Mouse (Mus musculus) myocyte (in vitro differentiated cells): Measurements from ENCODE around the gene Pate2.

Source experiments
- E2F4 ChIP-seq: IDR thresholded peaks from one replicate; pipeline ENCODE4 v1.6.1; 2011; ENCODE audit warnings: mild to moderate bottlenecking, control low read depth, moderate library complexity; ENCODE audit not compliant: insufficient read depth
- MAX ChIP-seq: IDR thresholded peaks from one replicate; pipeline ENCODE4 v1.6.1; 2011; ENCODE audit warnings: low read depth, mild to moderate bottlenecking, control low read depth
- MYOD1 ChIP-seq, 3 experiments: IDR thresholded peaks; one replicate each; pipeline ENCODE4 v1.6.1; 2011; ENCODE audit warnings: control low read depth in 2 of 3, low read depth in 2 of 3, mild to moderate bottlenecking in 2 of 3, moderate library complexity in 1 of 3; ENCODE audit not compliant: insufficient read length in 2 of 3, control insufficient read depth in 1 of 3
- POLR2A ChIP-seq: IDR thresholded peaks from one replicate; pipeline ENCODE4 v1.6.1; 2011; ENCODE audit warnings: low read depth, mild to moderate bottlenecking, control low read depth, moderate library complexity; ENCODE audit not compliant: insufficient read length
- POLR2AphosphoS2 ChIP-seq: IDR thresholded peaks from one replicate; pipeline ENCODE4 v1.6.1; 2011; ENCODE audit warnings: low read depth, control low read depth; ENCODE audit not compliant: insufficient read length

- no peak for TF ChIP-seq MAX
- no peak for TF ChIP-seq POLR2A
- no peak for TF ChIP-seq MYOD1 (IDR thresholded peaks at IDR 0.05; ENCODE audit: control insufficient read depth in 1 of 3, insufficient read length in 2 of 3, low read depth in 2 of 3)
- no peak for TF ChIP-seq E2F4
- no peak for TF ChIP-seq POLR2AphosphoS2
These were observed 17.6 kb downstream of the Pate2 start for GRCm38 (mm10) chr9:35587674-35588073.
